Mouse (Mus musculus) 3134 (cell line): Measurements from ENCODE around the gene Gm44973.

Source experiments
- DNase-seq: peaks from one replicate; pipeline ENCODE4 v3.0.0-alpha.2; 2011; ENCODE audit warnings: low spot score; ENCODE audit not compliant: insufficient read length; ENCODE audit errors: extremely low read depth

Gene Gm44973

DNA sequence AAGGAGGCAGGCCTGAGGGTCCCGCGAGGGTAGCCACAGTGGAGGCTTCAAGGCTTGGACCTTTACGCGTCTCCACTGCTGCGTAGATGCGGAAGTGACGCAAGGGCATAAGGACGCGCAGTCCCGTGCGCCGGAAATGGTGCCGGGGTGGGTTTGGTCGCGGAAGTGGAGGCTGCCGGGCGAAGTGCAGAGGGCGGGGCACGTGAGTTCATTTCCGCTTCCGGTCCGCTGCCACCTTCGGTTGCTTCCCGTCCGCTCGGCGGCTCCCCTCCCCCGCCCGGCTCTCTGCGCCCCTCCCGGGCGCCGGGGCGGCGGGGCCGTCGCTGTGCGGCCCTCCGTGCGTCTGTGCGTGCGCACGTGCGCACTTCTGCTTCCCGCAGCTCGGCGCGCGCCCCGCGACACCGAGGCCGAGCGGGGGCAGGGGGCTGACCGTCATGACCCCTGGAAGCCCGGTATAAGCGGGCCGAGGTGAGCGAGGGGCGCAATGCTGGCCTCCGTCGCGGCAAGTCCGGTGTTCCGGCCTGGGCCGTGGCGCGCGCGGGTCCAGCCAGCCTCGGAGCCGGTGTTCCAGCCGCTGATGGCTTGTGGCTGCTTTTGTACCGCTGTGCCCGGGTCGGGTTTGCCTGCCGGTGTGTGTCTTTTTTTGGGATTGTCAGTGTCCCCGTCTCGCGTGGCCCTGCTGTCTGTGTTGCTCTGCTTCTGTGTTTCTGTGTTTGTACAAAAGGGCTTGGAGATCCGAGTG is 64.9 kb downstream of the Gm44973 start, which contains the start of gene Epn1:
Epn1 (plus strand) TSS at position 226 of the 742 bp plus-strand sequence.
- peak; percentile 79 for DNase-seq

DNA sequence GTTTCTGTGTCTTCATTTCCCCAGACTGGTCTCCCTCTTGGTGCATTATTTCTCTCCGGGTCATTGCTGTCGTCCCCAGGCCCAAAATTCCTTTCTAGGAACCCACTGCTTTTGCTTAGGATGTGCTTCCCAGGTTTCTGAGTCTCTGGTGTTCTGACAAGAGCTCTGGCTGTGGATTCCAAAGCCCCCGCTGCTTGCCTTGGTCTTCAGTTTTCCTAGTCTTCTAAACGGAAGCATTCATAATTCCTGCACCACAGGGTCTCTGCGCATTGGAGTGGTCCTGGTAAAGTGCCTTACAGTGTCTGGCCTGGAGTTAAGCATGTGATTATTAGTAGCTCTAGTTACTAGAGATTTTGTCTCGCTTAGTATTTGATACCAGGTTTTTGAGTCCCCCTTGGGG is 65.5 kb downstream of the Gm44973 start:
- DNase-seq = no peak

DNA sequence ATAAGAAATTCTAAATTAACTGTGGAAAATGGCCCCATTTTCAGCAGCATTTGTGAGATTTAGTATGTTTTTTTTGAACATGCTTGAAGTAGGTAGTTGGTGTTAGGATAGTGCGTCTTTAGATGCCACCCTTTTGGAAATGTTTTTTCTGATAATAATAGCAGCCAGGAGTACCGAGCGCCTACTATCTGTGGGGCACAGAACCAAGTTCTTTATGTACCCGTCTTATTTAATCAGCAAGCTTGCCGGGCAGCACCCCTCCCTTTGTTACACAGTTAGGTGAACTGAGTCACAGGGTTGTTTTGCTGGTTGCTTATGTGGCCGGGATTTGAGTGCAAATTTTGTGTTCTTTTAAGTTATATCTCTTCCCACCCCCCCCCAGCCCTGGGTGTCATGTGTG is 65.9 kb downstream of the Gm44973 start:
- no peak for DNase-seq

DNA sequence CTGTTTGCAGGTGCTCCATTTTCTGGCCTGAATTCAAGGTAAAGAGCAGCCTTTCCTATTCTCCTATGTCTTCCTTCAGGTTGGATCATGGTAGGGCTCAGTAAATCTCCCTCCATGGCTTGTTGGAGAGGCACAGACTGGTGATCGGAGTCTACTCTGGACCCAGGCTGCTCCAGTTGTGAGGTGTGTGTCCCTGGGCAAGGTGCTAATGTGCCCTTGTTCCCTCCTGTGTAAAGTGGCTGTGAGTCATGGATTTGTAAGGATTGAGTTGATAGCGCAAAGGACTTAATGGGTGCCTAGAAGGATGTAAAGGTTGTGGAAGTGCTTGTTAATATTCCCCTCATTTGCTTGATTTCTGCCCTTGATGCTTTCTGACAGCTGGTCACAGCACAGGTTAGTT is 66.6 kb downstream of the Gm44973 start:
- no peak for DNase-seq
